Mouse (Mus musculus): ENCODE measurements around the gene Atf3. TPM values are rescaled to one million over a fixed set of nuclear protein-coding genes. Genes with fewer than 3 reads are reported as not detected.

The Atf3 gene
- polyA plus RNA-seq, 1 experiment from 2014 or later: 8.2 TPM

DNA sequence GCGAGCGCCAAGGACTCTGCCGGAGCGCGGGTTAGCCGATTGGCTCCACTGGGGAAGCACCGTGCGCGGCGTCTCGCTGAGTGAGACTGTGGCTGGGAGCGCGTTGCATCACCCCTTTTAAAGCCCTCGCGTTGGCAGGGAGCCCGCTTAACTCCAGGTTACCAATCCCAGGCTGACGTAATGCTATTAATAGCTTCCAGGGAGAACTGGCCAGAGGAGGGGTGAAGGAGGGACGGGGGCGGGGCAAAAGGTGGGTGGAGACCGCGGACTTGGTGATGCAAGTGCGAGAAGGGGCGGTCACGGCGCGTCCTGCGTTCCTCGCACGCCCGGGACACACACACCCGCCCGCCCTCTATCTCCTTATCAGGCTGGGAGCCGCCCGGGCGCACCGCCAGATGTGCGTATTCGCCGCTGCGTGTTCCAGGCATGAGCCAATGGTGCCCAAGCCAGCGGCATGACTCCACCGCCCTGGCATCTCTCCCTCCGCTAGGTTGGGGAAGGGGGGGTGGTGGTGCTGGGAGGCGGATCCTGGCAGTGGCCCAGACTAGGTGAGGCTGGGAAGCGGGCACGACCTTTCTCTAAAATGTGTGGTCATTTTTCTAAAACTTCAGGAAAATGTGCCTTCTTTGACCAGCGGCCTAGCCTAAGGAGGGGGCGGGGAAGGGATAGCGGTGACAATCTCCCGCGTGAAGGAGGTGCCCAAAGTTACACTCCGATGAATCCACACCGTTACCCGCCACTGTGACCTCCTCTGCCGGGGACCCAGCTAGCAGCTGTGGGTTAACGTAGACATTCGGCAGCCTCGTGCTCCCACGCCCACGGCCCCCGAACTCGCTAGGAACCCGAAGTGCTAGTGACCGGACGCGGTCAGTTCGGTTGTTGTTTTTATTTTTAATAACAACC lies 34.4 kb downstream of the Atf3 start:
- Histone ChIP-seq H3K36me3 (ENCODE audit: insufficient read depth, low read length) (no peaks in the 10 kb centered on the region), H3K4me3 (ENCODE audit: low read depth, low read length) (peak overlapping the region; percentile 64), H3K27ac (ENCODE audit: low read length) (peak overlapping the region; percentile 93), H3K9ac (replicated peaks; ENCODE audit: low read depth) (peak overlapping the region; percentile 78), H3K27me3 (replicated peaks; ENCODE audit: insufficient read depth, low read length) (no peaks in the 10 kb centered on the region; the same call in 1 of the 2 replicates), H3K9me3 (ENCODE audit: low read length) (no peaks in the 10 kb centered on the region), H3K4me2 (replicated peaks; ENCODE audit: low read depth, low read length) (peak overlapping the region; percentile 70), H3K4me1 (ENCODE audit: insufficient read depth, low read depth, low read length) (peaks cover 19% of the 10 kb centered on the region)
- ATAC-seq (peak; percentile 95), DNase-seq (ENCODE audit: low spot score) (peak; percentile 99)
- 0 out of 2 replicates have a peak, but pooled peaks have one; percentile 14 for TF ChIP-seq CTCF (IDR thresholded peaks at IDR 0.05)
- peak; percentile 90 for TF ChIP-seq EP300 (IDR thresholded peaks at IDR 0.05)
- 1% methylated on average over 67 of the region's 67 CpGs for WGBS

DNA sequence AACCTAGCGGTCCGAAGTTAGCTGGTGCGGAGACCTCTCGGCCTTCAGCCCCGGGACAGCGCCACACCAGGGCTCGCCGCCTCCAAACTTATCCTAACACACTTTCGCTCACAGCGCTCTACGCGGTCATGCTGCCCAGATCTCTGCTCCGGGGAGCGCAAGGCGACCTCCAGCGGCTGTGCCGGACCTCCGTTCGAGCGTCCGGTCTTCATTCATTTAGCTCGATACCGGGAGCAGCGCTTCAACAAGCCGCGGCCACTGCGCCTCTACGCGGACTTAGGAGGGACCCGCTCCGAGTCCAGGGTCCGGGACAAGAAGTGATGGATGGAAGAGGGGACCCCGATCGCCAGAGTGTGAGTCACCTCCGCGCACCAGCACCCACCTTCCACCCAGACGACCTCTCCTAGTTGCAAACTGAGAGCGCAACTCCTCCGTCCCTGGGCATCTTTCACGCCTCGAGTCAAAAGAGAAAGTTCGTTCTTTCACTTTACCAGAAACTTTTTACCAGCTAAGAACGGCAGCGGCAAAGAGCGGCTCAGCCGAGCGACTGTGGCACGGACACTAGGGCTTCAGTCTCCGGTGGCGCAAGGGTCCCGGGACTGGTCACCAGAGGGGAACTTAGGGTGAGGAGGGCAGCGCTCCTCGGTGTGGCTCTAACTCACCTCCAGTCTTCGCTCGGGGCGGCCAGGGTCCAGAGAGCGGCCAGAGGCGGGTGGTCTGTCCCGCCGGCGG lies 35.2 kb downstream of the Atf3 start:
- peaks cover 19% of the 10 kb centered on the region for H3K4me1 ChIP-seq (ENCODE audit: insufficient read depth, low read depth, low read length)
- DNase-seq (ENCODE audit: low spot score): peak; percentile 90
- WGBS: under 1% methylated on average over 60 of the region's 61 CpGs

DNA sequence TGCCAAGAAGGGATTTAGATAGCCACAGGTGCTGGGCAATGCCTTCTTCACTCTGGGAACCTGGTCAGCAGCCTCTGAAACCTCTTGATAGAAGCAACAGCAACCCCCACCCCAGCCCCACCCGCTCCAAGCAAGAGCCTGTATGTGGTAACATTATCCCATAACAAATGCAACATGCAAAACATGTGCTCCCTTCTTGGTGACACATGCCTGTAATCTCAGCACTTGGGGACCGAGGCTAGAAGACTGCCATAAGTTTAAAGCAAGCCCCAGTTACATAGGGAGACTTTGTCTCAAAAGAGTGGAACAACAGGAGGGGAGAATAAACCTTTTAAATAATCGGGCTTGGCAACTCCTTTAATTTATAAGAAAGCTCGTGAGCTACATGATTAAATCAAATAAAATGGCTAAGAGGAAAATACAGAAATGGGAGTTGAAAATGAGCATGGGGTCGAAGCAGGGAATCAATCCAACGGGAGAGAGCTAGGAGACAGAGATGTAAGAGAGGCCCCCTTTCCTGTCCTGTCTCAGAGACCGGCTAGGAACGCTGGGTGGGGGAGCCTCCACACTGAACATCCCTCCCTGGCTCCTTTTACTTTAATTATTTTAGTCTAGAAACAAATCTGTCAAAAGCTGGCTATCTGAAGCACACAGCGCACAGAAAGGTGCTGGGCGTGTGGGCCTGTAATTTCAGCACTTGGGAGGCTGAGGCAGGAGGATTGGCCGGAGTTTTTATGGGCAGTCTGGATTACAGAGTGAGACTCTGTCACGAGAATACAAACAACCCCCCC lies 36.2 kb downstream of the Atf3 start:
- Histone ChIP-seq H3K4me2 (replicated peaks; ENCODE audit: low read depth, low read length) (peak overlapping the region; percentile 70), H3K4me3 (ENCODE audit: low read depth, low read length) (peak overlapping the region; percentile 64), H3K4me1 (ENCODE audit: insufficient read depth, low read depth, low read length) (peaks cover 19% of the 10 kb centered on the region), H3K27me3 (replicated peaks; ENCODE audit: insufficient read depth, low read length) (no peaks in the 10 kb centered on the region; the same call in 1 of the 2 replicates), H3K9ac (replicated peaks; ENCODE audit: low read depth) (no peak overlapping the region), H3K27ac (ENCODE audit: low read length) (no peak overlapping the region), H3K36me3 (ENCODE audit: insufficient read depth, low read length) (no peaks in the 10 kb centered on the region), H3K9me3 (ENCODE audit: low read length) (no peaks in the 10 kb centered on the region)
- 45% methylated on average over 12 of the region's 12 CpGs for WGBS
- DNase-seq (ENCODE audit: low spot score): no peak
- TF ChIP-seq EP300 (IDR thresholded peaks at IDR 0.05) (no peak), CTCF (IDR thresholded peaks at IDR 0.05) (no peak)
- ATAC-seq: no peak

More for the DNA sequence above, 35.2 kb downstream of the Atf3 start:
- Histone ChIP-seq H3K9me3 (ENCODE audit: low read length) (no peaks in the 10 kb centered on the region), H3K9ac (replicated peaks; ENCODE audit: low read depth) (peak overlapping the region; percentile 78), H3K27ac (ENCODE audit: low read length) (peak overlapping the region; percentile 93), H3K27me3 (replicated peaks; ENCODE audit: insufficient read depth, low read length) (no peaks in the 10 kb centered on the region; the same call in 1 of the 2 replicates), H3K4me2 (replicated peaks; ENCODE audit: low read depth, low read length) (peak overlapping the region; percentile 70), H3K36me3 (ENCODE audit: insufficient read depth, low read length) (no peaks in the 10 kb centered on the region), H3K4me3 (ENCODE audit: low read depth, low read length) (peak overlapping the region; percentile 64)
- peak; percentile 80 for TF ChIP-seq CTCF (IDR thresholded peaks at IDR 0.05)
- TF ChIP-seq EP300 (IDR thresholded peaks at IDR 0.05): no peak
- ATAC-seq: peak; percentile 27

DNA sequence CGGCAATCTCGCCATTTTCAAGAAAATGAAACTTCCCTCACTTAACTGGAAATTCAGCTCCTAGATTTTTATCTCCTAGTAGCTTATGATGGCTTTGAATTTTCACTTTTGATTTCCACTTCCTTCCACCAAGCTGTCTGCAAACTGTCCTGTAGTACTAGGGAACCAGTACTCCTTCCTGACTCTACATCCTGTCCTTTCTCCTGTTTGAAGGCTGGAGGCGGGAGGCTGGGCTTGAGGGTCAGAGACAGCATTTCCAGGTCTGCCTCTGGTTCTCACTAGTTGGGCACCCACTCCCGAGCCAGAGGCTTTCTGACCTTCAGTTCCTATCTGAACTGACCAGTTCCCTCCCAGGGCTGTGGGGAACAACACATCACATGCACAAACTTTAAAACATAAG lies 37.4 kb downstream of the Atf3 start:
- H3K4me2 ChIP-seq (replicated peaks; ENCODE audit: low read depth, low read length): peak overlapping the region; percentile 6; the same call in 1 of the 2 replicates
- no peak for ATAC-seq
- no peak overlapping the region for H3K27ac ChIP-seq (ENCODE audit: low read length)

DNA sequence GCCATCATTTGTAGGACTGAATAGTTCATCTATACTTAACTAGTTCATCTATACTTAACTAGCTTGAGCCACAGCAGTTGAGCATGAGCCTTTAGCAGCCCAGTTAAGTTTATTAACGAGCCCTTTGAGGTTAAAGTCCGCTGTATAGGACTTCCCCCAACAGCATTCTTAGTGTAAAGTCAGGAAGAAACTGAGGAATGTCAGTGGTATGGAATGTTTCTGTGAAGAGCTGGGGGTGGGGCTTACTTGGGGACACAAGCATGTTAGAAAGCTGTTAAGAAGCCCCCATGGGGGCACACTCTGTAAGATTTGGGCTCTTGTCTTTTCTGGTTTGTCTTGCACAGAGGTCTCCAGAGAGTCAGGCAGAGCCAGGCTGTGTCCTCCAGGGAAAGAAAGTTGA lies 38.0 kb downstream of the Atf3 start:
- Histone ChIP-seq H3K36me3 (ENCODE audit: insufficient read depth, low read length) (no peaks in the 10 kb centered on the region), H3K9ac (replicated peaks; ENCODE audit: low read depth) (no peak overlapping the region), H3K9me3 (ENCODE audit: low read length) (no peaks in the 10 kb centered on the region), H3K27ac (ENCODE audit: low read length) (no peak overlapping the region), H3K4me3 (ENCODE audit: low read depth, low read length) (no peak overlapping the region), H3K4me1 (ENCODE audit: insufficient read depth, low read depth, low read length) (peaks cover 7% of the 10 kb centered on the region), H3K27me3 (replicated peaks; ENCODE audit: insufficient read depth, low read length) (no peaks in the 10 kb centered on the region; the same call in 1 of the 2 replicates), H3K4me2 (replicated peaks; ENCODE audit: low read depth, low read length) (peak overlapping the region; percentile 6; the same call in 1 of the 2 replicates)
- ATAC-seq (no peak), DNase-seq (ENCODE audit: low spot score) (no peak)
- TF ChIP-seq EP300 (IDR thresholded peaks at IDR 0.05) (no peak), CTCF (IDR thresholded peaks at IDR 0.05) (no peak)
- WGBS: 23% methylated on average over 2 of the region's 2 CpGs

More for the DNA sequence above, 37.4 kb downstream of the Atf3 start:
- H3K9ac ChIP-seq (replicated peaks; ENCODE audit: low read depth): no peak overlapping the region
- no peak for TF ChIP-seq EP300 (IDR thresholded peaks at IDR 0.05)
- TF ChIP-seq CTCF (IDR thresholded peaks at IDR 0.05): no peak
- peak overlapping the region; percentile 12; the same call in 1 of the 2 replicates for H3K4me3 ChIP-seq (ENCODE audit: low read depth, low read length)
- H3K36me3 ChIP-seq (ENCODE audit: insufficient read depth, low read length): no peaks in the 10 kb centered on the region
- H3K27me3 ChIP-seq (replicated peaks; ENCODE audit: insufficient read depth, low read length): no peaks in the 10 kb centered on the region; the same call in 1 of the 2 replicates
- 46% methylated on average over 4 of the region's 4 CpGs for WGBS
- peak; percentile 37 for DNase-seq (ENCODE audit: low spot score)
- H3K9me3 ChIP-seq (ENCODE audit: low read length): no peaks in the 10 kb centered on the region
- H3K4me1 ChIP-seq (ENCODE audit: insufficient read depth, low read depth, low read length): peaks cover 12% of the 10 kb centered on the region

All from lung, postnatal 0 days (tissue).